Mouse (Mus musculus): ENCODE measurements around the gene Glmp. TPM values are rescaled to one million over a fixed set of nuclear protein-coding genes. Genes with fewer than 3 reads are reported as not detected.
"Not testable (repeated sequence)": the region's sequence is repeated elsewhere in the genome, so short reads cannot be mapped to it uniquely, and the experiment has no call there.

Gene Glmp
- total RNA-seq, 2 experiments from 2014 or later = 199 to 231 TPM

GRCm38 (mm10) chr3:88335436-88336053 is 10.7 kb downstream of the Glmp start:
- peak; percentile 35 to 55 for DNase-seq

GRCm38 (mm10) chr3:88336058-88337013 is 11.5 kb downstream of the Glmp start, which contains the start of the genes Tmem79 and Smg5:
Gene Tmem79 (minus strand): TSS chr3:88336148.
Gene Smg5 (plus strand): TSS chr3:88336260.
- DNase-seq = peak; percentile 97

- no peak for DNase-seq
Measured at GRCm38 (mm10) chr3:88337367-88338020, 12.7 kb downstream of the Glmp start.

- DNase-seq = no peak
Measured at GRCm38 (mm10) chr3:88338316-88338715, 13.5 kb downstream of the Glmp start.

GRCm38 (mm10) chr3:88339006-88339405 is 14.2 kb downstream of the Glmp start:
- DNase-seq = no peak

GRCm38 (mm10) chr3:88350732-88351131 is 25.9 kb downstream of the Glmp start:
- DNase-seq = no peak

GRCm38 (mm10) chr3:88352907-88353306 is 28.1 kb downstream of the Glmp start:
- DNase-seq = no peak

- peak; percentile 56 to 77 for DNase-seq
Measured at GRCm38 (mm10) chr3:88354396-88355165, 29.8 kb downstream of the Glmp start.

- DNase-seq = no peak
Measured at GRCm38 (mm10) chr3:88359584-88359983, 34.8 kb downstream of the Glmp start.

- no peak for DNase-seq
Measured at GRCm38 (mm10) chr3:88359989-88360388, 35.2 kb downstream of the Glmp start.

GRCm38 (mm10) chr3:88361096-88361495 is 36.3 kb downstream of the Glmp start:
- no peak for DNase-seq

GRCm38 (mm10) chr3:88361612-88362313 is 36.9 kb downstream of the Glmp start:
- no peak for DNase-seq

GRCm38 (mm10) chr3:88363700-88364099 is 38.9 kb downstream of the Glmp start:
- no peak for DNase-seq

GRCm38 (mm10) chr3:88364337-88364736 is 39.5 kb downstream of the Glmp start, which contains the start of gene Paqr6:
Gene Paqr6 (plus strand): TSS chr3:88364584.
- DNase-seq = peak; percentile 53 to 69

- no peak for DNase-seq
Measured at GRCm38 (mm10) chr3:88365705-88366361, 41.0 kb downstream of the Glmp start.

GRCm38 (mm10) chr3:88366830-88367428 is 42.1 kb downstream of the Glmp start:
- DNase-seq = peak; percentile 60 to 68

GRCm38 (mm10) chr3:88367517-88367916 is 42.7 kb downstream of the Glmp start:
- DNase-seq = not testable (repeated sequence)

- DNase-seq = not testable (repeated sequence)
Measured at GRCm38 (mm10) chr3:88368511-88368910, 43.7 kb downstream of the Glmp start.

GRCm38 (mm10) chr3:88372643-88373042 is 47.8 kb downstream of the Glmp start, which contains the start of gene Bglap3:
Gene Bglap3 (minus strand): TSS chr3:88372743.
- DNase-seq = not testable (repeated sequence)
